Mouse (Mus musculus) liver, embryonic 15.5 days (tissue): ENCODE data around the gene Olfr1136. TPM values are rescaled to one million over a fixed set of nuclear protein-coding genes. Genes with fewer than 3 reads are reported as not detected.

ENCODE experiments used
- ATAC-seq: fragments of 200-750 bp; cut with Nextera tagmentation; 2 replicates; pipeline ENCODE4 v1.8.0; 2017; ENCODE audit warnings: moderate number of reproducible peaks, mild to moderate bottlenecking, moderate library complexity; ENCODE audit not compliant: insufficient read depth
- H3K27ac ChIP-seq: fragments of 300-500 bp; sonication (generic); replicated peaks from 2 replicates; pipeline ENCODE4 v1.5.1; 2015; ENCODE audit warnings: mild to moderate bottlenecking, inconsistent platforms
- H3K27me3 ChIP-seq: fragments of 300-500 bp; sonication (generic); 2 replicates; pipeline ENCODE4 v1.6.1; 2015; ENCODE audit warnings: mild to moderate bottlenecking, inconsistent platforms
- H3K36me3 ChIP-seq: fragments of 300-500 bp; sonication (generic); replicated peaks from 2 replicates; pipeline ENCODE4 v1.6.1; 2015; ENCODE audit warnings: moderate library complexity, mild to moderate bottlenecking, inconsistent platforms
- H3K4me1 ChIP-seq: fragments of 300-500 bp; sonication (generic); replicated peaks from 2 replicates; pipeline ENCODE4 v1.6.1; 2015; ENCODE audit warnings: inconsistent platforms
- H3K4me2 ChIP-seq: fragments of 300-500 bp; sonication (generic); 2 replicates; pipeline ENCODE4 v1.6.1; 2015; ENCODE audit warnings: moderate library complexity, mild to moderate bottlenecking, inconsistent platforms
- H3K4me3 ChIP-seq: fragments of 300-500 bp; sonication (generic); replicated peaks from 2 replicates; pipeline ENCODE4 v1.5.1; 2015; ENCODE audit warnings: mild to moderate bottlenecking, inconsistent platforms
- H3K9ac ChIP-seq: fragments of 300-500 bp; sonication (generic); 2 replicates; pipeline ENCODE4 v1.6.1; 2015; ENCODE audit warnings: moderate library complexity, mild to moderate bottlenecking, inconsistent platforms
- H3K9me3 ChIP-seq: fragments of 300-500 bp; sonication (generic); replicated peaks from 2 replicates; pipeline ENCODE4 v1.6.1; 2016; ENCODE audit warnings: inconsistent platforms
- WGBS: fragments of 180-500 bp; shearing (Covaris S2); methylation state at CpG from one replicate; pipeline ENCODE4 v1.1.7; 2015; ENCODE audit warnings: mixed read lengths; ENCODE audit not compliant: insufficient replicate concordance; 5-methylcytosine and 5-hydroxymethylcytosine counted together
- polyA plus RNA-seq: library from polyadenylated mRNA; unstranded; fragments of >200 nt; fragmentation: Nextera tagmentation; extraction: Ambion mirVana; gene quantifications from 2 replicates; pipeline ENCODE4 v1.2.1, GENCODE M21; 2015

Olfr1136 gene
- polyA plus RNA-seq: not detected in 2 replicates

GRCm38 (mm10) chr2:87693847-87694246, at the start of gene Olfr1136:
Olfr1136 (minus strand) TSS chr2:87693947.
- Histone ChIP-seq H3K4me3 (no peak within 1 kb of the TSS), H3K36me3 (no peaks in the 10 kb centered on the region), H3K27ac (no peak within 1 kb of the TSS), H3K4me1 (no peaks in the 10 kb centered on the region), H3K27me3 (no peaks in the 10 kb centered on the region), H3K9ac (no peak within 1 kb of the TSS), H3K9me3 (no peaks in the 10 kb centered on the region), H3K4me2 (no peak within 1 kb of the TSS)
- no peak for ATAC-seq

- no peak within 1 kb of the TSS for H3K4me3 ChIP-seq
- H3K9ac ChIP-seq: no peak within 1 kb of the TSS
- H3K4me1 ChIP-seq: no peaks in the 10 kb centered on the region
- ATAC-seq: no peak
- no peak within 1 kb of the TSS for H3K27ac ChIP-seq
- H3K27me3 ChIP-seq: no peaks in the 10 kb centered on the region
- 60% methylated on average over 3 of the region's 3 CpGs for WGBS
- no peaks in the 10 kb centered on the region for H3K36me3 ChIP-seq
- no peak within 1 kb of the TSS for H3K4me2 ChIP-seq
- H3K9me3 ChIP-seq: no peaks in the 10 kb centered on the region
These were observed 49.7 kb upstream of the Olfr1136 start, which contains the start of gene Olfr1140 for GRCm38 (mm10) chr2:87743452-87743851. Olfr1140 (plus strand) TSS chr2:87743752.

DNA sequence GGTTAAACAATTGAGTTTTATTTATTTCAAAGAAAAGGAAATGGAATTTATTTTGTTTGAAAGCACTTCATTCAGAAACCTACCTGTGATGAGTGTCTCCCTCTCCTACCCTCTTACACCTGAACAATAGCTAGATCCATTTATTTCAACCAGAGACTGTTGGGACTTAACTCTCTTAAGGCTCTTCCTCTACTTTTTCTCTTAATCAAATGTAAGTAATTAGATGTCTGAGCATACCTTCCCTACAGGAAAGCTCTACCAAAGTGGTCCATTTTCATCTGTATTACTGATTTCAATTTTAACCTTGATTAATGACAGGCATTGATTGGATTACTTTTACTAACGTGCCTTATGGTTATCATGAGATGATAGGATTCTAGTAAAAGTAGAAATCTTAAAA, 46.1 kb upstream of the Olfr1136 start, which contains the start of gene Olfr1138:
Gene Olfr1138 (minus strand): TSS at position 101 of the 400 bp plus-strand sequence.
- Histone ChIP-seq H3K4me3 (no peak within 1 kb of the TSS), H3K9me3 (no peaks in the 10 kb centered on the region), H3K4me2 (no peak within 1 kb of the TSS), H3K27me3 (no peaks in the 10 kb centered on the region), H3K9ac (no peak within 1 kb of the TSS), H3K27ac (no peak within 1 kb of the TSS), H3K4me1 (no peaks in the 10 kb centered on the region), H3K36me3 (no peaks in the 10 kb centered on the region)
- WGBS: 54% methylated on average over 1 of the region's 1 CpGs
- no peak for ATAC-seq

- H3K27ac ChIP-seq: no peak within 1 kb of the TSS
These were observed 19.3 kb upstream of the Olfr1136 start, which contains the start of gene Olfr1137 for GRCm38 (mm10) chr2:87713079-87713478. Olfr1137 (minus strand) TSS chr2:87713179.

DNA sequence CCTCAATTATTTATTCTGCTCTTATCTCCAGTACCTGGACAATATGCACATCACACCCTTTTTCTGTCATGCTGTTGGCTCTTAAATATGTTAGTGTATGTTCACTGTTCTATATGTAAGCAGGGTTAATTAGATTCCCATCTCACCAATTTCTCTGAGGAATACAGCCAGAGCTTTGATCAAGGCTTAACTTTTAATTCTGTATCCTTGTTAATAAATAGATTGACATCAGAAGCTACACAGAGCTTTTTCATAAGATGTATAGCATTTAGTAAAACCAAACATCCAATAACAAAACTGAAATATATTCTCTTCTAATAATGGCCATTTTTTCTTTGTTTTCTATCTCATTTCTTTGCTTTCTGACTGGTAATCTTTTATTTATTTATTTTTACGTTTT, 20.2 kb downstream of the Olfr1136 start, which contains the start of gene Olfr1135:
Gene Olfr1135 (minus strand): TSS at position 101 of the 400 bp plus-strand sequence.
- 16% methylated on average over 1 of the region's 1 CpGs for WGBS
- no peak within 1 kb of the TSS for H3K4me3 ChIP-seq
- no peak within 1 kb of the TSS for H3K4me2 ChIP-seq
- no peaks in the 10 kb centered on the region for H3K9me3 ChIP-seq
- no peaks in the 10 kb centered on the region for H3K27me3 ChIP-seq
- H3K4me1 ChIP-seq: no peaks in the 10 kb centered on the region
- no peak within 1 kb of the TSS for H3K9ac ChIP-seq
- H3K36me3 ChIP-seq: no peaks in the 10 kb centered on the region
- H3K27ac ChIP-seq: no peak within 1 kb of the TSS
- ATAC-seq: no peak

More at GRCm38 (mm10) chr2:87713079-87713478, 19.3 kb upstream of the Olfr1136 start, which contains the start of gene Olfr1137:
- no peak for ATAC-seq
- no peak within 1 kb of the TSS for H3K9ac ChIP-seq
- H3K4me3 ChIP-seq: no peak within 1 kb of the TSS
- no peaks in the 10 kb centered on the region for H3K36me3 ChIP-seq
- no peaks in the 10 kb centered on the region for H3K9me3 ChIP-seq
- H3K4me1 ChIP-seq: no peaks in the 10 kb centered on the region
- H3K4me2 ChIP-seq: no peak within 1 kb of the TSS
- no peaks in the 10 kb centered on the region for H3K27me3 ChIP-seq

DNA sequence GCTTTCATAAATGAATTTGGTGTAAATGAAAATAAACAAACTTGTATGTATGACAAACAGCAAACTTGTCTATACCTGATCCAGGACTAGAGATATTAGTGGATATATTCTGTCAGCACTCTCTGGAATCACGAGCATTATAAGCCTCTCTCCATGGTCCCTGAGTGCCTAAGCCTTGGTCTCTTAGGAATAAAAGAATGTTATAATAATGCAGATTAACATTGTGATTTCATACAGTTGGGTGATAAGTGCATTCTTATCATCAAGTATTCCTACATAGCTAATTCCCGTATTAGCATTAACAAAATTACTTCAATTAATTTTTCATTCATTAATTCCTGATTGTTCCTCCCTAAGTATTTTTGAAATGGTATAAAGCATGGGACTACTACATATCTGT, 35.4 kb downstream of the Olfr1136 start, which contains the start of gene Olfr1134:
Gene Olfr1134 (minus strand): TSS at position 101 of the 400 bp plus-strand sequence.
- 75% methylated on average over 2 of the region's 2 CpGs for WGBS
- no peaks in the 10 kb centered on the region for H3K36me3 ChIP-seq

DNA sequence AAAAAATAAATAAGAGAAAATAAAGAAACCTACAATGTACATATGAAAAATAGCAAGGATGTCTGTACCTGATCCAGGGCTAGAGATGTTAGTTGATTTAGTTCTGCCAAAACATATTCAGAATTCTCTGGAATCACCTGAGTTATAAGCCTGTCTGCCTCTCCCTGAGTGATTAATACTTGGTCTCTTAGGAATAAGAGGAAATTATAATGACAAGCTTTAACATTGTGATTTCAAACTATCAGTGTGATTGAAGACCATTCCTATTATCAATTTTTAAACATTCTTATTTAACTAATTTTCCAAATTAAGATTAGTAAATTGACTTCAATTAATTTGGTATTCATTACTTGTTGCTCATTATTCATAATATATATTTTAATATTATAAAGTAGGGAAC, 46.5 kb downstream of the Olfr1136 start, which contains the start of gene Olfr1133:
Gene Olfr1133 (minus strand): TSS at position 101 of the 400 bp plus-strand sequence.
- no peaks in the 10 kb centered on the region for H3K27me3 ChIP-seq
- H3K9ac ChIP-seq: no peak within 1 kb of the TSS
- no peaks in the 10 kb centered on the region for H3K4me1 ChIP-seq
- no peak for ATAC-seq
- no peaks in the 10 kb centered on the region for H3K9me3 ChIP-seq
- H3K4me2 ChIP-seq: no peak within 1 kb of the TSS
- no peak within 1 kb of the TSS for H3K27ac ChIP-seq
- no peak within 1 kb of the TSS for H3K4me3 ChIP-seq
- H3K36me3 ChIP-seq: no peaks in the 10 kb centered on the region

More for the DNA sequence above, 35.4 kb downstream of the Olfr1136 start, which contains the start of gene Olfr1134:
- no peaks in the 10 kb centered on the region for H3K9me3 ChIP-seq
- no peaks in the 10 kb centered on the region for H3K4me1 ChIP-seq
- ATAC-seq: no peak
- no peaks in the 10 kb centered on the region for H3K27me3 ChIP-seq
- no peak within 1 kb of the TSS for H3K9ac ChIP-seq
- H3K4me2 ChIP-seq: no peak within 1 kb of the TSS
- no peak within 1 kb of the TSS for H3K27ac ChIP-seq
- no peak within 1 kb of the TSS for H3K4me3 ChIP-seq

Other genes with a start within 250 kb of the Olfr1136 start
- gene Olfr1126, start 240.0 kb downstream of the Olfr1136 start, polyA plus RNA-seq: not detected in 2 replicates
- not detected in 2 replicates for gene Pramel7, start 196.9 kb downstream of the Olfr1136 start, polyA plus RNA-seq
- not detected in 2 replicates for gene Pramel6, start 187.4 kb downstream of the Olfr1136 start, polyA plus RNA-seq
- gene Olfr153, start 162.2 kb downstream of the Olfr1136 start, polyA plus RNA-seq: not detected in 2 replicates
- gene Olfr1128, start 148.4 kb downstream of the Olfr1136 start, polyA plus RNA-seq: not detected in 2 replicates
- not detected in 2 replicates for gene Olfr1129, start 120.0 kb downstream of the Olfr1136 start, polyA plus RNA-seq
- gene Olfr1130, start 87.7 kb downstream of the Olfr1136 start, polyA plus RNA-seq: not detected in 2 replicates
- gene Olfr1131, start 66.8 kb downstream of the Olfr1136 start, polyA plus RNA-seq: not detected in 2 replicates
- gene Olfr1132, start 56.4 kb downstream of the Olfr1136 start, polyA plus RNA-seq: not detected in 2 replicates
- not detected in 2 replicates for gene Olfr1133, start 46.6 kb downstream of the Olfr1136 start, polyA plus RNA-seq
- gene Olfr1134, start 35.5 kb downstream of the Olfr1136 start, polyA plus RNA-seq: not detected in 2 replicates
- gene Olfr1135, start 20.3 kb downstream of the Olfr1136 start, polyA plus RNA-seq: not detected in 2 replicates
- not detected in 2 replicates for gene Olfr1137, start 19.2 kb upstream of the Olfr1136 start, polyA plus RNA-seq
- not detected in 2 replicates for gene Olfr1138, start 46.0 kb upstream of the Olfr1136 start, polyA plus RNA-seq
- gene Olfr1140, start 49.8 kb upstream of the Olfr1136 start, polyA plus RNA-seq: not detected in 2 replicates
- not detected in 2 replicates for gene Olfr1141, start 60.0 kb upstream of the Olfr1136 start, polyA plus RNA-seq
- not detected in 2 replicates for gene Olfr152, start 85.5 kb upstream of the Olfr1136 start, polyA plus RNA-seq
- gene Olfr1143, start 106.6 kb upstream of the Olfr1136 start, polyA plus RNA-seq: not detected in 2 replicates
- not detected in 2 replicates for gene Olfr1145, start 115.9 kb upstream of the Olfr1136 start, polyA plus RNA-seq
- gene Olfr1148, start 136.6 kb upstream of the Olfr1136 start, polyA plus RNA-seq: not detected in 2 replicates
- gene Olfr1150-ps1, start 150.0 kb upstream of the Olfr1136 start, polyA plus RNA-seq: not detected in 2 replicates
- not detected in 2 replicates for gene Olfr1151, start 161.9 kb upstream of the Olfr1136 start, polyA plus RNA-seq
- gene Olfr1152, start 172.5 kb upstream of the Olfr1136 start, polyA plus RNA-seq: not detected in 2 replicates
- gene Olfr1153, start 201.0 kb upstream of the Olfr1136 start, polyA plus RNA-seq: not detected in 2 replicates
- gene Olfr1154, start 211.2 kb upstream of the Olfr1136 start, polyA plus RNA-seq: not detected in 2 replicates